Mouse (Mus musculus) forebrain, embryonic 14.5 days (tissue): ENCODE results near the gene Rnf113a2. TPM values are rescaled to one million over a fixed set of nuclear protein-coding genes. Genes with fewer than 3 reads are reported as not detected.

Experiments
- ATAC-seq: fragments of 200-750 bp; cut with Nextera tagmentation; 2 replicates; pipeline ENCODE4 v1.8.0; 2017; ENCODE audit warnings: mild to moderate bottlenecking, moderate library complexity
- DNase-seq: peaks from one replicate; pipeline ENCODE4 v3.0.0-alpha.2; 2015; ENCODE audit warnings: low spot score
- H3K27ac ChIP-seq: fragments of 300-500 bp; sonication (generic); 2 replicates; pipeline ENCODE4 v1.5.1; 2014; ENCODE audit warnings: low read depth, mild to moderate bottlenecking, control low read depth, low read length, moderate library complexity
- H3K27me3 ChIP-seq: fragments of 300-500 bp; sonication (generic); replicated peaks from 2 replicates; pipeline ENCODE4 v1.6.1; 2014; ENCODE audit warnings: low read length, control low read depth, mixed read lengths; ENCODE audit not compliant: control insufficient read depth, insufficient read depth
- H3K36me3 ChIP-seq: fragments of 300-500 bp; sonication (generic); 2 replicates; pipeline ENCODE4 v1.6.1; 2014; ENCODE audit warnings: low read length, control low read depth; ENCODE audit not compliant: control insufficient read depth, insufficient read depth
- H3K4me1 ChIP-seq: fragments of 300-500 bp; sonication (generic); 2 replicates; pipeline ENCODE4 v1.6.1; 2014; ENCODE audit warnings: antibody characterized with exemption, low read length, control low read depth; ENCODE audit not compliant: control insufficient read depth, insufficient read depth
- H3K4me2 ChIP-seq: fragments of 300-500 bp; sonication (generic); 2 replicates; pipeline ENCODE4 v1.6.1; 2014; ENCODE audit warnings: mild to moderate bottlenecking, control low read depth, low read length
- H3K4me3 ChIP-seq: fragments of 300-500 bp; sonication (generic); 2 replicates; pipeline ENCODE4 v1.5.1; 2014; ENCODE audit warnings: low read depth, low read length, control low read depth
- H3K9ac ChIP-seq: fragments of 300-500 bp; sonication (generic); 2 replicates; pipeline ENCODE4 v1.6.1; 2014; ENCODE audit warnings: mild to moderate bottlenecking, low read length, control low read depth, moderate library complexity
- H3K9me3 ChIP-seq: fragments of 300-500 bp; sonication (generic); replicated peaks from 2 replicates; pipeline ENCODE4 v1.6.1; 2016; ENCODE audit warnings: low read length, control low read depth, mixed read lengths; ENCODE audit not compliant: control insufficient read depth
- WGBS: fragments of 180-500 bp; shearing (Covaris S2); extraction: QIAGEN DNeasy Blood & Tissue Kit; methylation state at CpG from one replicate; pipeline ENCODE4 v1.1.7; 2014; 5-methylcytosine and 5-hydroxymethylcytosine counted together
- polyA plus RNA-seq: library from polyadenylated mRNA; unstranded; fragments of >200 nt; fragmentation: Nextera tagmentation; extraction: Ambion mirVana; gene quantifications from 2 replicates; pipeline ENCODE4 v1.2.1, GENCODE M21; 2014

Rnf113a2 gene
- polyA plus RNA-seq, 1 experiment from 2014 or later: 30.4 TPM

DNA sequence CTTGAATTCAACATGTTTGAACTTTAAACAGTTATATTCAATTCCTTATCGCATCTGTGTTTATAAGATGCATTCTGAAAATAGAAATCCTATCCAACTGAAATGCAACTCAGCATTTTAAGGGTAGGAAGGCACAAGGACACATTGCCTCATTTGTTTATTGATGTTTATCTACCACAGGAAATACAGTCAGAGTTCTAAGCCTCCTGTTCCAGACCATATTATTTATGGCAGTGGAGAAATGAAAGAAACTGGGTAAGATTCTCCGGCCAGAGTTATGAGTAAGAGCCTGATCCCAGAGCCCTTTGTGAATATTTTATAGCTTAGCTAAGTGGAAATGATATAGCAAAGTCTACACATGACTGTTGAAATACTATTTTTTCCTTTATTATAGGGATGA lies 12.8 kb downstream of the Rnf113a2 start:
- no peak overlapping the region for H3K4me2 ChIP-seq
- H3K4me3 ChIP-seq: no peak overlapping the region
- DNase-seq: no peak
- peaks cover 11% of the 10 kb centered on the region; the same call in 1 of the 2 replicates for H3K36me3 ChIP-seq
- no peak overlapping the region for H3K9ac ChIP-seq
- no peak for ATAC-seq
- H3K27me3 ChIP-seq: no peaks in the 10 kb centered on the region
- H3K9me3 ChIP-seq: no peaks in the 10 kb centered on the region
- 96% methylated on average over 2 of the region's 2 CpGs for WGBS
- no peaks in the 10 kb centered on the region for H3K4me1 ChIP-seq
- no peak overlapping the region for H3K27ac ChIP-seq

DNA sequence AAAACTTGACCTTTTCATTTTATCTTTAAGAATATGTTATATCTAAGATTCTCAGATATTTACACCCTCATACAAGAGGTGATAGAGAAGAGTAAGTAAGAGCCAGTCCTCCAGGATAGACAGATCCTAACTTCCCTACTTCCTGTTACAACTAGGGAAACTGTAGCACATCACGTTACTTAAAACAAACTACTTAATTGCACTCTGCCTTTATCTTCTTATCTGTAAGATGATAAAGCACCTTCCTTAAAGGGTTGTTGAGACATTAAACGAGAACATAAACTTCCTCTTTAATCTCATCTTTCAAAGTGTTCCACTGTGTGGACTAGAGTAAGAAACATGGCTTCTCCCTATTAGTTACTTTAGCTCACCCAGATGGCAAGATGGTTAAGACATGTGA lies 21.7 kb downstream of the Rnf113a2 start:
- ATAC-seq: no peak
- H3K27ac ChIP-seq: no peak overlapping the region
- no peaks in the 10 kb centered on the region for H3K27me3 ChIP-seq
- no peak overlapping the region for H3K4me2 ChIP-seq
- H3K9me3 ChIP-seq: no peaks in the 10 kb centered on the region
- no peak overlapping the region for H3K9ac ChIP-seq
- H3K36me3 ChIP-seq: peaks cover under 1% of the 10 kb centered on the region; the same call in 1 of the 2 replicates
- no peak for DNase-seq
- no peaks in the 10 kb centered on the region for H3K4me1 ChIP-seq
- H3K4me3 ChIP-seq: no peak overlapping the region
- WGBS: 85% methylated on average over 2 of the region's 2 CpGs

DNA sequence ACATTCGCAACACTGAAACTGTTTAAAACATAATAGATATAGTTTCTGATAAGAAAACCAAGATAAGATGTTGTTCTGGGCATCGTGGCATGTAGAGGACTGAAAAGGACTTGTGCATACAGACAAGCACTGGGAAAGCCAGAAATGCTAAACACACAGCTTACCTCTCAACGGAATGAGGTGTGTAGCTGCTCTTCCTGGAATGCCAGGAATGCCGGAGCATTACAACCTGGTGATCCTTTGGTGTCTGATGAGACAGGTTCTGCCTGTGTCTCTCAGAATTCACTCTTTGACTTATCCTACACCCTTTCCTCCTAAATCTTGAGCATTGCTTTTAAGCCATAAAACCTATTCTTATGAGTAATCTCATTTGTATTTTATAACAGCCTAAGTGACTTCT lies 25.5 kb downstream of the Rnf113a2 start:
- no peaks in the 10 kb centered on the region for H3K4me1 ChIP-seq
- H3K27me3 ChIP-seq: no peaks in the 10 kb centered on the region
- ATAC-seq: no peak
- no peak for DNase-seq
- H3K4me2 ChIP-seq: no peak overlapping the region
- no peaks in the 10 kb centered on the region for H3K9me3 ChIP-seq
- no peak overlapping the region for H3K9ac ChIP-seq
- no peaks in the 10 kb centered on the region for H3K36me3 ChIP-seq
- H3K27ac ChIP-seq: no peak overlapping the region
- H3K4me3 ChIP-seq: no peak overlapping the region
- WGBS: 74% methylated on average over 4 of the region's 4 CpGs

DNA sequence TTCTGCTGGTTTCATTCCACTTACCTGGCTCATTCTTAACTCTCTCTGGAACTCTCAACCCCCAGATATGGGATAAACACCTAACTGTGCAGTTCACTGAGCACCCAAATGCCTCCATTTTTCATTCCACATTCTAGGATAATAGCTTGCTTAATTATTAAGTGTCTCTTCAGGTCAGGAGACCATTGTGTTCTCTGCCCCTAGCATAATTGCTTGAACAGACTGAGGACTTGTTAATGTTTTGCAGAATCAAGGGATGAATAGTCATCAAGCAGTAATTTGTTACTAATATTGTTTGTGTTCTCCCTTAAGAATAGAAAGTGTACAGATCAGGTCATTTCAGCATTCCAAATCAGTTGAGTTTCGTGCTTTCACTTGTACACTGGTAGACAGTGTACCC lies 30.4 kb downstream of the Rnf113a2 start:
- Histone ChIP-seq H3K9ac (no peak overlapping the region), H3K36me3 (no peaks in the 10 kb centered on the region), H3K9me3 (no peaks in the 10 kb centered on the region), H3K4me1 (peaks cover 3% of the 10 kb centered on the region; the same call in 1 of the 2 replicates), H3K27ac (no peak overlapping the region), H3K27me3 (no peaks in the 10 kb centered on the region), H3K4me2 (no peak overlapping the region), H3K4me3 (no peak overlapping the region)
- WGBS: 66% methylated on average over 1 of the region's 1 CpGs
- ATAC-seq (no peak), DNase-seq (no peak)

DNA sequence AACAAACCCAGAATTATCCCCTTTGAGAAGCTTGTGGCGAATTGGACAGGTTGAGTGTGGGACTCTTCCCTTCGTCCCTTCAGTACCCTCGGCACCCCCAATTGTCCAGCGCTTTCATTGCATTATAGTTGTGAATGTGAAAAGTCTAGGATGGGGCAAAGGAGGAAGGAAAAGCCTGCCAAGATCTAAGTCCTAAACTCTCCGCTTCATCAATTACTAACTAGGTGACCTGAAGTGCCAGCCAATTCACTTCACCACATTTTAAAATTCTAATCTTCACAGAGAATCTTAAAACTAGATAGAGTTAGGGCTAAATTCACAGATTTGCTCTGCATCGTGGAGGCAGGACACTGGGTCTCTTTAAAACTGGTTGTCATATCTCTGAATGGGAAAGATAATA lies 31.2 kb downstream of the Rnf113a2 start:
- Histone ChIP-seq H3K27ac (no peak overlapping the region), H3K27me3 (no peaks in the 10 kb centered on the region), H3K4me3 (no peak overlapping the region), H3K9ac (no peak overlapping the region), H3K36me3 (no peaks in the 10 kb centered on the region), H3K4me2 (no peak overlapping the region), H3K9me3 (no peaks in the 10 kb centered on the region), H3K4me1 (peaks cover 7% of the 10 kb centered on the region)
- no peak for DNase-seq
- ATAC-seq: no peak
- 88% methylated on average over 6 of the region's 6 CpGs for WGBS

DNA sequence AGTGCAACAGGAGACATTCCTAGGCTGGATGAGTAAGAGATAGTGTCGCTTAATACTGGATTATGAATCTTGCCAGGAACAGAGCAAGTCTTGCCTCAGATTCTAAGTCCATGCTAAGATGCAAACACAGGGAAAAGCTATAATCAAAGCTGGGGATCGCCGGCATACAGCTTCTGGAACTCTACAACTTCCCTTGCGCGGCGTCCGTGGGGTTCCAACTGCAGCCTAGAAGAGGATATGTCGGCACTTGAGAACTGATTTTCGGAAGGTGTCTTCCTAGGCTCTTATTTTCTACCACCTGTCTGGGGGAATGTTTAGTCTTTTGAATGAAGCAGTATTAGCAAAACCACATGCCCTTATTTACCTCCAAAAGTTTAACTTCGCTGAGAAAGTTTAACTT lies 32.9 kb downstream of the Rnf113a2 start:
- H3K36me3 ChIP-seq: no peaks in the 10 kb centered on the region
- no peaks in the 10 kb centered on the region for H3K9me3 ChIP-seq
- H3K4me2 ChIP-seq: peak overlapping the region; percentile 82
- no peaks in the 10 kb centered on the region for H3K27me3 ChIP-seq
- H3K4me3 ChIP-seq: peak overlapping the region; percentile 75
- 50% methylated on average over 10 of the region's 10 CpGs for WGBS
- DNase-seq (no peak), ATAC-seq (no peak)
- peaks cover 7% of the 10 kb centered on the region for H3K4me1 ChIP-seq
- no peak overlapping the region for H3K27ac ChIP-seq
- no peak overlapping the region for H3K9ac ChIP-seq

DNA sequence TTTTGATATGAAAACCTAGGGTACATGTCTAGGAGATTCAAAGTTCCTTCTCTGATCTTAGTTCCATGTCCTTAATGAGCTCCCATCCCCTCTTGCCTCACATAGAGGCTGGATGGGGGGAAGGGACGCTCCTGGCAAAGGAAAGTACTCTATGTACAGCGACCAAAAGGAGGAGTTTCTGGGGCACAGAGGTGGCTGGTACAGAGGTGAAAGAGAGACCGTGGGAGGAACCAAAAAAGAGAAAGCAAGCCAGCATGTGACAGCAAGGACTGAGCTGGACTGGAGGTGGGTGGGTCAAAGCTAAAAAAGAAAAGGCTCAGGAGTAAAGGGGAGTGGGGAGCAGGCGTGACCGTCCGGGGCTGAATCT lies 33.3 kb downstream of the Rnf113a2 start:
- H3K9ac ChIP-seq: peak overlapping the region; percentile 66
- peak overlapping the region; percentile 48; the same call in 1 of the 2 replicates for H3K27ac ChIP-seq
- H3K4me1 ChIP-seq: peaks cover 7% of the 10 kb centered on the region
- WGBS: 1% methylated on average over 6 of the region's 6 CpGs
- ATAC-seq (no peak; the same call in 1 of the 2 replicates), DNase-seq (no peak)
- H3K4me3 ChIP-seq: peak overlapping the region; percentile 75
- no peaks in the 10 kb centered on the region for H3K27me3 ChIP-seq
- H3K4me2 ChIP-seq: peak overlapping the region; percentile 82
- H3K9me3 ChIP-seq: no peaks in the 10 kb centered on the region
- H3K36me3 ChIP-seq: no peaks in the 10 kb centered on the region

DNA sequence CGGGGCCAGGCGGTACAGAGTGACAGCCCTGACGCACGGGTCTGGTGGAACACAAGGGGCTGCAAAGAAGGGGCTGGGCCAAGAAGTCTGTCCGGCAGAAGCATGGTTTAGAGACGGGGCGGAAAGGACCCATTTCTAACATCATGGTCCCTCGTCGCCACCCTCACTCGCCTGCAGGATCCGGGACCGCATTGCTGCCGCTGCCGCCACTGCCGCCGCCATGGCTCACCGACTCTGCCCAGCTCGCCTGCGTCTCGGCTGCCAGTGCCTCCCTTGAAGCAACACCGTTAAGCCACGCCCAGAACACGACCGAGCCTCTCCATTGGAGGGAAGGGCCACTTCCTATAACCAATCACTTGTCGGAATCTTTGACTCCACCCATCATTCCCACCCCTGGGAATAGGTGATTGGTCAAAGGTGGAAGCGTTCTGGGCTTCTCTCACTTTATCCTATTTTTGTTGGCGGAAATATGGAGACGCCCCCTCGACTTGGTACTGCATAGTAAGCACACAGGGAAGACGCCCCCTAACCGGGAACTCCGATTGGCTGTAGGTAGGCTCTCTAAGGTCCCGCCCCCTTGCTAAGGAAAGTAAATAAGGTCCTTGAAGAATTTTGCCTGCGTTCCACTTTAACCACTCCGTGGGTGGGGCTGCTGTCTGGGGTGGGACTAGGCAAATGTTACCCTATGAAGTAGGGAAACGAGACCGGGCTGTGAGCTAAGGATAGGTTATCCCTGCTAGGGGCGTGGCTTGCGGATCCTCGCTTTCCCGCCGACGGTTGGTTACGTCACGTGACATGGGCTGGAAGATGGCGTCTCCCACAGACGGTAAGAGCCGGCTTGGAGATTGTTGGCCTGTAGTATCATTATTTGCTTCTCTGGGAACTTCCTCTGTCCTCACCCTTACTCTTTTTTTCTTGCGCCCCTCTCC lies 34.0 kb downstream of the Rnf113a2 start, which contains the start of the genes Aldh6a1 and Lin52:
TSS of gene Aldh6a1 (minus strand) at position 287 of the 929 bp plus-strand sequence.
TSS of gene Lin52 (plus strand) at position 705 of the 929 bp plus-strand sequence.
- Histone ChIP-seq H3K4me1 (peaks cover 7% of the 10 kb centered on the region), H3K36me3 (no peaks in the 10 kb centered on the region), H3K4me2 (peak within 1 kb of the TSS; percentile 82), H3K9ac (peak within 1 kb of the TSS; percentile 73), H3K27ac (peak within 1 kb of the TSS; percentile 58; the same call in 1 of the 2 replicates), H3K4me3 (peak within 1 kb of the TSS; percentile 75), H3K9me3 (no peaks in the 10 kb centered on the region), H3K27me3 (no peaks in the 10 kb centered on the region)
- under 1% methylated on average over 49 of the region's 49 CpGs for WGBS
- peak; percentile 100 for DNase-seq
- ATAC-seq: peak; percentile 99

DNA sequence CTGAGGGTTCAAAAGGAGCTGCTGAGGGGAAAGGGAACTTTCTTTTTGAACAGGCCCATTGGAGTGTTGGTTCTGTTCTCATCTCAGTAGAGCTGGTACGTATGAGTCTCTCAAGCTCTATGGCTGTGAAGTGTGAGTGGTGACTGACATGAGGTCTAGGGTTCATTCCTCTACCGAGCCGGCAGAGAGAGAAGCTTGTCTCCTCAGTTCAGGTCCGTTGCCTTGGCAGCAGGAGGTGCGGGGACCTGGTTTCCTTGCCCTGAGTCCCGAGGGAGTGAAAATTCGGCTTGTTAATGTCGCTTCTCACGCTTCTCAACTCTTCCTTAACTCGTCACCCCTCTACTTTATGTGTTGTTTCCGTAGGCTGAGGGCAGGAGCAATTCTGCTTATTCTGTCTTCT lies 34.8 kb downstream of the Rnf113a2 start:
- H3K9me3 ChIP-seq: no peaks in the 10 kb centered on the region
- whole genome bisulfite sequencing: 2% methylated on average over 11 of the region's 11 CpGs
- peak overlapping the region; percentile 73 for H3K9ac ChIP-seq
- H3K27me3 ChIP-seq: no peaks in the 10 kb centered on the region
- H3K27ac ChIP-seq: peak overlapping the region; percentile 58; the same call in 1 of the 2 replicates
- no peak for DNase-seq
- H3K4me1 ChIP-seq: peaks cover 7% of the 10 kb centered on the region
- H3K4me2 ChIP-seq: peak overlapping the region; percentile 82
- H3K4me3 ChIP-seq: peak overlapping the region; percentile 75
- ATAC-seq: no peak
- H3K36me3 ChIP-seq: peaks cover 2% of the 10 kb centered on the region
